Mouse (Mus musculus): ENCODE data around the gene Csf2rb. TPM values are rescaled to one million over a fixed set of nuclear protein-coding genes. Genes with fewer than 3 reads are reported as not detected.
"Not testable (repeated sequence)": the region's sequence is repeated elsewhere in the genome, so short reads cannot be mapped to it uniquely, and the experiment has no call there.

Gene Csf2rb
- polyA plus RNA-seq, 1 experiment from 2014 or later = 1.8 TPM

DNA sequence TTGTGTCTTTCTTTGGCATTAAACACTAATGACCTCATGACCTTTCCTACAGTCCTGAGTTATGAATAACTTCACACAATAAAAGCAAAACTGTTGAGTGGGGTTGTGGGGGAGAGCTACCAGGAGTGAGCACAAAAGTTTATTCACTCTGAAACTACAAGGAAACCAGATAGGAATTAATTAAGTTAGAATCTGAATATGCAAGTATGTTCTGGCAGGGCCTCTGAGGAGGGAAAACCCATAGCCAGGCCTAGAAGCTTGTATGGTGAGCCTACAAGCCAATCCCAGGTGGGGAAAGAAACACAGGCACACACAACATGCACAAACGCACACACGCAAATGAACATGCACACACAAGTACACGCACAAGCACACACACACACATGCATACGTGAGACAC, 22.8 kb upstream of the Csf2rb start:
- H3K4me2 ChIP-seq = no peak overlapping the region
- DNase-seq (ENCODE audit: low spot score, missing footprints) (no peak), ATAC-seq (ENCODE audit: low FRiP score) (no peak)
- 97% methylated on average over 4 of the region's 4 CpGs for WGBS
- no peaks in the 10 kb centered on the region for H3K9me3 ChIP-seq (ENCODE audit: control insufficient read depth, low read length)
- no peaks in the 10 kb centered on the region for H3K27me3 ChIP-seq (ENCODE audit: control insufficient read depth, insufficient read depth, low read length)
- H3K27ac ChIP-seq (ENCODE audit: low read depth, low read length) = no peak overlapping the region
- no peaks in the 10 kb centered on the region for H3K36me3 ChIP-seq (ENCODE audit: control insufficient read depth, insufficient read depth, low read length)
- H3K4me3 ChIP-seq (ENCODE audit: low read depth, low read length) = no peak overlapping the region
- H3K9ac ChIP-seq (ENCODE audit: low read length) = no peak overlapping the region
- no peaks in the 10 kb centered on the region for H3K4me1 ChIP-seq (ENCODE audit: control insufficient read depth, insufficient read depth, low read length)

GRCm38 (mm10) chr15:78303665-78304233, 21.8 kb upstream of the Csf2rb start:
- DNase-seq (ENCODE audit: low spot score, missing footprints) (no peak), ATAC-seq (ENCODE audit: low FRiP score) (no peak)
- H3K4me1 ChIP-seq (ENCODE audit: control insufficient read depth, insufficient read depth, low read length) = no peaks in the 10 kb centered on the region
- no peaks in the 10 kb centered on the region for H3K9me3 ChIP-seq (ENCODE audit: control insufficient read depth, low read length)
- no peaks in the 10 kb centered on the region for H3K36me3 ChIP-seq (ENCODE audit: control insufficient read depth, insufficient read depth, low read length)
- no peak overlapping the region for H3K4me3 ChIP-seq (ENCODE audit: low read depth, low read length)
- no peak overlapping the region for H3K4me2 ChIP-seq
- H3K9ac ChIP-seq (ENCODE audit: low read length) = no peak overlapping the region
- no peaks in the 10 kb centered on the region for H3K27me3 ChIP-seq (ENCODE audit: control insufficient read depth, insufficient read depth, low read length)
- WGBS = 91% methylated on average over 6 of the region's 6 CpGs
- H3K27ac ChIP-seq (ENCODE audit: low read depth, low read length) = no peak overlapping the region

- Histone ChIP-seq H3K36me3 (ENCODE audit: control insufficient read depth, insufficient read depth, low read length) (no peaks in the 10 kb centered on the region), H3K4me2 (no peak within 1 kb of the TSS), H3K4me3 (ENCODE audit: low read depth, low read length) (no peak within 1 kb of the TSS), H3K4me1 (ENCODE audit: control insufficient read depth, insufficient read depth, low read length) (no peaks in the 10 kb centered on the region), H3K9ac (ENCODE audit: low read length) (no peak within 1 kb of the TSS), H3K27ac (ENCODE audit: low read depth, low read length) (no peak within 1 kb of the TSS), H3K27me3 (ENCODE audit: control insufficient read depth, insufficient read depth, low read length) (no peaks in the 10 kb centered on the region), H3K9me3 (ENCODE audit: control insufficient read depth, low read length) (no peaks in the 10 kb centered on the region)
- ATAC-seq (ENCODE audit: low FRiP score) = no peak
- WGBS = 81% methylated on average over 10 of the region's 10 CpGs
- DNase-seq (ENCODE audit: low spot score, missing footprints) = no peak
Measured at GRCm38 (mm10) chr15:78305341-78305933, 20.1 kb upstream of the Csf2rb start, which contains the start of gene Csf2rb2. Csf2rb2 (minus strand) TSS chr15:78305721.

GRCm38 (mm10) chr15:78309865-78310264, 15.7 kb upstream of the Csf2rb start:
- H3K4me1 ChIP-seq (ENCODE audit: control insufficient read depth, insufficient read depth, low read length) = no peaks in the 10 kb centered on the region
- no peak overlapping the region for H3K9ac ChIP-seq (ENCODE audit: low read length)
- H3K27ac ChIP-seq (ENCODE audit: low read depth, low read length) = no peak overlapping the region
- no peak overlapping the region for H3K4me2 ChIP-seq
- WGBS = 42% methylated on average over 5 of the region's 5 CpGs
- H3K27me3 ChIP-seq (ENCODE audit: control insufficient read depth, insufficient read depth, low read length) = no peaks in the 10 kb centered on the region
- DNase-seq (ENCODE audit: low spot score, missing footprints) = no peak
- no peak overlapping the region for H3K4me3 ChIP-seq (ENCODE audit: low read depth, low read length)
- H3K36me3 ChIP-seq (ENCODE audit: control insufficient read depth, insufficient read depth, low read length) = no peaks in the 10 kb centered on the region
- ATAC-seq (ENCODE audit: low FRiP score) = no peak
- H3K9me3 ChIP-seq (ENCODE audit: control insufficient read depth, low read length) = no peaks in the 10 kb centered on the region

DNA sequence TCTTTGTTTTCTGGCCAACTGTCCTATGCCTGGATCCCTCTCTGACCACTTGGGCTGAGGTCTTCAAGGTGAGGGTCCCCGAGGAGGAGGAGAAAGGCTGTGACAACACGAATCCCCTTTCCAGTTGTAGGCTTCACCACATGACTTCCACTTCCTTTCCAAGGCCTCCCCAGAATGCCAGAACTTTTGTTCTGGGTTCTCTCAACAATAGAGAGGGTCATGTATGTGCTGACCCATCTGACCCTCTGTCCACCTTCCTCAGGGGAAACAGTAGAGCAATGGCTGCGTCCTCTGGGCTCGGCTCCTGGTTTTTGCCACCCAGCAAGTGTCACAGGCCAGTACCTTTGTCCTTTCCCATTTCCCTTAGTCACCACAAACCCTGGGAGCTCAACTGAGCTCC, 14.6 kb upstream of the Csf2rb start:
- no peak overlapping the region for H3K27ac ChIP-seq (ENCODE audit: low read depth, low read length)
- 83% methylated on average over 4 of the region's 4 CpGs for WGBS

GRCm38 (mm10) chr15:78312421-78313233, 12.9 kb upstream of the Csf2rb start:
- not testable (repeated sequence) for H3K4me1 ChIP-seq (ENCODE audit: control insufficient read depth, insufficient read depth, low read length); DNase-seq (ENCODE audit: low spot score, missing footprints); H3K27me3 ChIP-seq (ENCODE audit: control insufficient read depth, insufficient read depth, low read length); ATAC-seq (ENCODE audit: low FRiP score); H3K36me3 ChIP-seq (ENCODE audit: control insufficient read depth, insufficient read depth, low read length); H3K4me2 ChIP-seq; H3K27ac ChIP-seq (ENCODE audit: low read depth, low read length); H3K9me3 ChIP-seq (ENCODE audit: control insufficient read depth, low read length); H3K4me3 ChIP-seq (ENCODE audit: low read depth, low read length); H3K9ac ChIP-seq (ENCODE audit: low read length)
- 81% methylated on average over 4 of the region's 4 CpGs for WGBS

More for the DNA sequence above, 14.6 kb upstream of the Csf2rb start:
- no peak for DNase-seq (ENCODE audit: low spot score, missing footprints)
- Histone ChIP-seq H3K9ac (ENCODE audit: low read length) (no peak overlapping the region), H3K4me3 (ENCODE audit: low read depth, low read length) (no peak overlapping the region), H3K4me2 (no peak overlapping the region), H3K4me1 (ENCODE audit: control insufficient read depth, insufficient read depth, low read length) (no peaks in the 10 kb centered on the region), H3K36me3 (ENCODE audit: control insufficient read depth, insufficient read depth, low read length) (no peaks in the 10 kb centered on the region), H3K9me3 (ENCODE audit: control insufficient read depth, low read length) (no peaks in the 10 kb centered on the region), H3K27me3 (ENCODE audit: control insufficient read depth, insufficient read depth, low read length) (no peaks in the 10 kb centered on the region)
- no peak for ATAC-seq (ENCODE audit: low FRiP score)

- not testable (repeated sequence) for H3K27ac ChIP-seq (ENCODE audit: low read depth, low read length); ATAC-seq (ENCODE audit: low FRiP score); H3K27me3 ChIP-seq (ENCODE audit: control insufficient read depth, insufficient read depth, low read length); H3K4me2 ChIP-seq; H3K9me3 ChIP-seq (ENCODE audit: control insufficient read depth, low read length); H3K36me3 ChIP-seq (ENCODE audit: control insufficient read depth, insufficient read depth, low read length); DNase-seq (ENCODE audit: low spot score, missing footprints); H3K4me3 ChIP-seq (ENCODE audit: low read depth, low read length); H3K4me1 ChIP-seq (ENCODE audit: control insufficient read depth, insufficient read depth, low read length); H3K9ac ChIP-seq (ENCODE audit: low read length)
- whole genome bisulfite sequencing = 94% methylated on average over 5 of the region's 5 CpGs
Measured at GRCm38 (mm10) chr15:78313659-78314058, 11.9 kb upstream of the Csf2rb start.

- WGBS = 78% methylated on average over 2 of the region's 2 CpGs
- not testable (repeated sequence) for H3K9ac ChIP-seq (ENCODE audit: low read length); ATAC-seq (ENCODE audit: low FRiP score)
Measured at GRCm38 (mm10) chr15:78318338-78319171, 7.0 kb upstream of the Csf2rb start.

More at GRCm38 (mm10) chr15:78318338-78319171, 7.0 kb upstream of the Csf2rb start:
- H3K9me3 ChIP-seq (ENCODE audit: control insufficient read depth, low read length); DNase-seq (ENCODE audit: low spot score, missing footprints); H3K4me1 ChIP-seq (ENCODE audit: control insufficient read depth, insufficient read depth, low read length); H3K4me3 ChIP-seq (ENCODE audit: low read depth, low read length); H3K4me2 ChIP-seq; H3K27me3 ChIP-seq (ENCODE audit: control insufficient read depth, insufficient read depth, low read length); H3K27ac ChIP-seq (ENCODE audit: low read depth, low read length); H3K36me3 ChIP-seq (ENCODE audit: control insufficient read depth, insufficient read depth, low read length): not testable (repeated sequence)

Measured in midbrain, embryonic 11.5 days (tissue).